Mouse (Mus musculus): Measurements from ENCODE around the gene Usp30.

GRCm38 (mm10) chr5:114048731-114049308, 16.4 kb upstream of the Usp30 start:
- TF ChIP-seq CTCF (IDR thresholded peaks at IDR 0.05; ENCODE audit: extremely low read depth, insufficient read depth, low read length), result no peak
- no peak for TF ChIP-seq POLR2A (IDR thresholded peaks at IDR 0.05; ENCODE audit: extremely low read depth, insufficient read depth, low read length)
